Mouse (Mus musculus): ENCODE results near the gene Gm27021. TPM values are rescaled to one million over a fixed set of nuclear protein-coding genes. Genes with fewer than 3 reads are reported as not detected.

Gm27021 gene
- not detected in 2 replicates for total RNA-seq (2014; fragmentation: Nextera tagmentation)
- total RNA-seq (2017) = not detected in 2 replicates

- ATAC-seq (replicated peaks; ENCODE audit: low FRiP score, low TSS enrichment, poor library complexity, severe bottlenecking) = peak; percentile 82
Observed at GRCm38 (mm10) chr8:120667561-120668373, at the start of gene Gm27021, which contains the start of gene Cox4i1. TSS of gene Gm27021 (minus strand) at chr8:120668079. TSS of gene Cox4i1 (plus strand) at chr8:120668222.

GRCm38 (mm10) chr8:120715996-120716680 lies 48.3 kb upstream of the Gm27021 start:
- no peak for ATAC-seq (replicated peaks; ENCODE audit: low FRiP score, low TSS enrichment, poor library complexity, severe bottlenecking)

- ATAC-seq (replicated peaks; ENCODE audit: low FRiP score, low TSS enrichment, poor library complexity, severe bottlenecking) = no peak
Observed at GRCm38 (mm10) chr8:120715200-120715599, 47.3 kb upstream of the Gm27021 start.

- ATAC-seq (replicated peaks; ENCODE audit: low FRiP score, low TSS enrichment, poor library complexity, severe bottlenecking) = no peak
Observed at GRCm38 (mm10) chr8:120709176-120709575, 41.3 kb upstream of the Gm27021 start.

GRCm38 (mm10) chr8:120706193-120706592 lies 38.3 kb upstream of the Gm27021 start:
- no peak for ATAC-seq (replicated peaks; ENCODE audit: low FRiP score, low TSS enrichment, poor library complexity, severe bottlenecking)

GRCm38 (mm10) chr8:120705163-120705562 lies 37.3 kb upstream of the Gm27021 start:
- no peak for ATAC-seq (replicated peaks; ENCODE audit: low FRiP score, low TSS enrichment, poor library complexity, severe bottlenecking)

- no peak for ATAC-seq (replicated peaks; ENCODE audit: low FRiP score, low TSS enrichment, poor library complexity, severe bottlenecking)
Observed at GRCm38 (mm10) chr8:120704203-120704602, 36.3 kb upstream of the Gm27021 start.

GRCm38 (mm10) chr8:120701758-120702465 lies 34.0 kb upstream of the Gm27021 start:
- 0 out of 2 replicates have a peak, but pooled peaks have one; percentile 20 for ATAC-seq (replicated peaks; ENCODE audit: low FRiP score, low TSS enrichment, poor library complexity, severe bottlenecking)

GRCm38 (mm10) chr8:120700053-120700452 lies 32.2 kb upstream of the Gm27021 start:
- ATAC-seq (replicated peaks; ENCODE audit: low FRiP score, low TSS enrichment, poor library complexity, severe bottlenecking) = no peak

- no peak for ATAC-seq (replicated peaks; ENCODE audit: low FRiP score, low TSS enrichment, poor library complexity, severe bottlenecking)
Observed at GRCm38 (mm10) chr8:120699565-120699964, 31.7 kb upstream of the Gm27021 start.

GRCm38 (mm10) chr8:120699079-120699478 lies 31.2 kb upstream of the Gm27021 start:
- ATAC-seq (replicated peaks; ENCODE audit: low FRiP score, low TSS enrichment, poor library complexity, severe bottlenecking) = no peak

- no peak for ATAC-seq (replicated peaks; ENCODE audit: low FRiP score, low TSS enrichment, poor library complexity, severe bottlenecking)
Observed at GRCm38 (mm10) chr8:120698426-120698825, 30.5 kb upstream of the Gm27021 start.

- no peak for ATAC-seq (replicated peaks; ENCODE audit: low FRiP score, low TSS enrichment, poor library complexity, severe bottlenecking)
Observed at GRCm38 (mm10) chr8:120697979-120698272, 30.0 kb upstream of the Gm27021 start.

- peak; percentile 33; the same call in 1 of the 2 replicates for ATAC-seq (replicated peaks; ENCODE audit: low FRiP score, low TSS enrichment, poor library complexity, severe bottlenecking)
Observed at GRCm38 (mm10) chr8:120697154-120697978, 29.5 kb upstream of the Gm27021 start.

GRCm38 (mm10) chr8:120696401-120697153 lies 28.7 kb upstream of the Gm27021 start:
- no peak for ATAC-seq (replicated peaks; ENCODE audit: low FRiP score, low TSS enrichment, poor library complexity, severe bottlenecking)

GRCm38 (mm10) chr8:120693861-120694493 lies 26.1 kb upstream of the Gm27021 start:
- peak; percentile 83 for ATAC-seq (replicated peaks; ENCODE audit: low FRiP score, low TSS enrichment, poor library complexity, severe bottlenecking)

GRCm38 (mm10) chr8:120692934-120693333 lies 25.1 kb upstream of the Gm27021 start:
- no peak for ATAC-seq (replicated peaks; ENCODE audit: low FRiP score, low TSS enrichment, poor library complexity, severe bottlenecking)

GRCm38 (mm10) chr8:120688511-120688910 lies 20.6 kb upstream of the Gm27021 start:
- ATAC-seq (replicated peaks; ENCODE audit: low FRiP score, low TSS enrichment, poor library complexity, severe bottlenecking) = no peak

Data from megakaryocyte-erythroid progenitor cell, adult 5-6 weeks (primary cell).